Mouse (Mus musculus) megakaryocyte, embryonic 14.5 days (primary cell): ENCODE results near the gene Tmtc1. TPM values are rescaled to one million over a fixed set of nuclear protein-coding genes. Genes with fewer than 3 reads are reported as not detected.

Experiments used
- H3K27me3 ChIP-seq: replicated peaks from 2 replicates; pipeline ENCODE3; 2012; ENCODE audit warnings: inconsistent platforms
- H3K36me3 ChIP-seq: replicated peaks from 2 replicates; pipeline ENCODE3; 2012; ENCODE audit warnings: low read length, inconsistent platforms, mixed read lengths
- H3K4me1 ChIP-seq: 2 replicates; pipeline ENCODE4 v1.6.1; 2012; ENCODE audit warnings: inconsistent platforms
- H3K4me3 ChIP-seq: replicated peaks from 2 replicates; pipeline ENCODE3; 2012; ENCODE audit warnings: moderate library complexity, mild to moderate bottlenecking, inconsistent platforms
- H3K9me3 ChIP-seq: 2 replicates; pipeline ENCODE4 v1.6.1; 2012; ENCODE audit warnings: inconsistent platforms
- FLI1 ChIP-seq: IDR thresholded peaks from 2 replicates; pipeline ENCODE4 v1.6.1; 2012; ENCODE audit warnings: low read length, inconsistent platforms, mixed read lengths
- GATA1 ChIP-seq: IDR thresholded peaks from 3 replicates; pipeline ENCODE4 v1.6.1; 2012; ENCODE audit warnings: mixed read lengths, low read length, inconsistent platforms, borderline replicate concordance
- polyA plus RNA-seq: library from polyadenylated mRNA; stranded (reverse); fragments of >175 nt; gene quantifications from 2 replicates; pipeline ENCODE4 v1.2.3, GENCODE M21; 2012; ENCODE audit warnings: low replicate concordance; ENCODE audit not compliant: insufficient read depth

Tmtc1 gene
- polyA plus RNA-seq, 1 experiment = not detected

GRCm38 (mm10) chr6:148256109-148256508 is 188.1 kb downstream of the Tmtc1 start:
- Histone ChIP-seq H3K4me3 (no peak overlapping the region), H3K36me3 (no peaks in the 10 kb centered on the region), H3K27me3 (peaks cover 31% of the 10 kb centered on the region), H3K4me1 (peaks cover 22% of the 10 kb centered on the region), H3K9me3 (no peaks in the 10 kb centered on the region)
- TF ChIP-seq FLI1 (no peak), GATA1 (no peak)

DNA sequence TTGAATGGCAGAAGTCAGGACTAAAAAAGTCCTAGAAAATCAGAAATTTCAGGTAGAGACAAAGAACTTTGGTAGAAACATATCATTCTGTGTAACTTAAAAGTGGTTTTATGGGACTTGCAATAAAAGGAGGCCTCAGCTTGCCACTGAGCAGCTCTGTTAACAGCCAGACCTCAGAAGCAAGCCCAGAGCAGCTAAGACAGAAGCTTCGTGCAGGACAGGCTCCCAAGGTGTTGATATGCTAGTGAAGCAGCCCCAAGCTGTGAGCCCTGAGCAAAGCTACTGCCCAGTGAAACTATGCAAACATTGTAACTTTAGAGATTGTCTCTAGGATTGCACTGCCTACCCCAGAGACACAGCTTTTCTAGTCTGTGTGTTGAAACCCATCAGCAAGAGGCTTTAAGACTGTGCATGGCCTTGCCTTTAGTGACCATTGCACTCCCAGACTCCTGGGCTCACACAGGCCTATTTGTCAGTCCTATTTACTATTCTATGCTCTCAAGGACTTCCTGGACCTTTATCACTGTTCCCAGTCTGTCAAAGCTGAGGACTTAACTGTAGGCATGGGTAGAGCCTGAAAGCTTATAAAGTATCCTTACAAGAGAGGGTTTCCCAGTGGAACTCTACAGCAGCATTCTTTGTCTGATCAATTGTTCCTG is 188.7 kb downstream of the Tmtc1 start:
- peaks cover 22% of the 10 kb centered on the region for H3K4me1 ChIP-seq
- H3K27me3 ChIP-seq = peaks cover 31% of the 10 kb centered on the region
- no peak overlapping the region for H3K4me3 ChIP-seq
- no peaks in the 10 kb centered on the region for H3K36me3 ChIP-seq
- no peaks in the 10 kb centered on the region for H3K9me3 ChIP-seq
- no peak for TF ChIP-seq GATA1
- no peak for TF ChIP-seq FLI1

GRCm38 (mm10) chr6:148249221-148249620 is 195.0 kb downstream of the Tmtc1 start:
- Histone ChIP-seq H3K9me3 (no peaks in the 10 kb centered on the region), H3K27me3 (peaks cover 25% of the 10 kb centered on the region), H3K36me3 (no peaks in the 10 kb centered on the region), H3K4me3 (no peak overlapping the region), H3K4me1 (peaks cover 39% of the 10 kb centered on the region)
- no peak for TF ChIP-seq GATA1
- no peak for TF ChIP-seq FLI1

DNA sequence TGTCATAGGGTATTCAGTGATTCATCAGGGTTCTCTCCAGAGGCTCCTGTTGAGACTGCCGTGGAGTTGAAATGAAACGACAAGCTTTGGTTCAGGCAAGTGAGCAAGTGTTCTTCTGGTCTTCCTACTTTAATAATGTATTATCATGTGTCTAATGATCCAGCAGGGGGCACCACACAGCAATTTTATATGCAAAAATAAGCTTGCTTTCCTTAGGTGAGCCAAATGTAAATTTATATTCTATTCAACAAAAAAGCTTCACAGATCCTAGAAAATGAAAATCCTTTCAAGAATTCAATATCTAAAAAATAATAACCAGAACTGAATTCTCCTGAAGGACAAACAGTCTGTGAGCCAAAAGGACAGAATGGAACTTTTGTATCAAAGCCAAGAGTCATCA is 195.6 kb downstream of the Tmtc1 start:
- Histone ChIP-seq H3K27me3 (peaks cover 22% of the 10 kb centered on the region), H3K4me1 (peaks cover 39% of the 10 kb centered on the region), H3K4me3 (no peak overlapping the region), H3K36me3 (no peaks in the 10 kb centered on the region), H3K9me3 (no peaks in the 10 kb centered on the region)
- no peak for TF ChIP-seq FLI1
- no peak for TF ChIP-seq GATA1

DNA sequence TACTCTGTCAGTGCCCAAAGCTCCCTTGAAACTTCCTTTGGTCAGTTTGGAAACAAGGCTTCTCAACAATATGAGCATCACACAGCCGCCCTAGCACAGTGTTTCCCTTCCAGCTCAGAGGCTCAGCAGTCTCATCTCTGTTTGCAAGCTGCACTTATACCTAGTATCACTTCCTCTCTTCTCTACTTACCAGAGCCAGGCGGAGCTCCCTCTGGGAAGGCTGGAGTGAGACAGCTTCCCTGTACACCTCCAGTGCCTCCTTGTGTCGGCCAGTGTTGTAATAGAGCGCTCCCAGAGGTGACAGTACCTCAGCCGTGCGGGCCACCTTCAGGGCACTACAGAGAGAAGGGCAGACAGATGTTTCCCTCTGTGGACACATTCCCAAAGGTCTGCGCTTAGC is 197.6 kb downstream of the Tmtc1 start:
- peaks cover 15% of the 10 kb centered on the region for H3K27me3 ChIP-seq
- TF ChIP-seq GATA1 (no peak), FLI1 (no peak)
- H3K9me3 ChIP-seq = no peaks in the 10 kb centered on the region
- no peaks in the 10 kb centered on the region for H3K36me3 ChIP-seq
- peaks cover 41% of the 10 kb centered on the region for H3K4me1 ChIP-seq
- H3K4me3 ChIP-seq = no peak overlapping the region

GRCm38 (mm10) chr6:148244836-148245235 is 199.4 kb downstream of the Tmtc1 start:
- Histone ChIP-seq H3K4me1 (peaks cover 53% of the 10 kb centered on the region), H3K9me3 (no peaks in the 10 kb centered on the region), H3K36me3 (no peaks in the 10 kb centered on the region), H3K4me3 (no peak overlapping the region), H3K27me3 (peaks cover 11% of the 10 kb centered on the region)
- TF ChIP-seq FLI1 = no peak
- no peak for TF ChIP-seq GATA1

DNA sequence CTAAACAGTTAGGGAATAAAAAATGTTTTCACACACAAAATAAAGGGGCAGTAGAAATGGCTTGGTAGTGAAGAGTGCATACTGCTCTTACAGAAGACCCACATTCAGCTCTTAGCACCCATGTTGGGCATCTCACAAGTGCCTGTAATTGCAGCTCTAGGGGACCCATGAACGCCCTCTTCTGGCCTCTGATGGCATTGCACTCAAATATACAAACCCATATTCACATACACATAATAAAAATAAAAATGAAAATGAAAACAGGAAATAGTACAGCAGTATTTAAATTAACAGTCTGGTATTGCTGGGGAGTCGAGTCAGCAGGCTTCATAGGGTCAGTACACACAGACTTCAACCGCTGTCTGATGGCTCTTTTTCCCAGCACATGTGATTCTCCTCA is 201.9 kb downstream of the Tmtc1 start:
- Histone ChIP-seq H3K4me1 (peaks cover 59% of the 10 kb centered on the region), H3K9me3 (no peaks in the 10 kb centered on the region), H3K36me3 (no peaks in the 10 kb centered on the region), H3K27me3 (peaks cover 5% of the 10 kb centered on the region), H3K4me3 (no peak overlapping the region)
- TF ChIP-seq GATA1 = no peak
- TF ChIP-seq FLI1 = no peak

GRCm38 (mm10) chr6:148241685-148242084 is 202.5 kb downstream of the Tmtc1 start:
- TF ChIP-seq FLI1 (no peak), GATA1 (no peak)
- peaks cover 55% of the 10 kb centered on the region for H3K4me1 ChIP-seq

GRCm38 (mm10) chr6:148239311-148239710 is 204.9 kb downstream of the Tmtc1 start:
- Histone ChIP-seq H3K4me1 (peaks cover 52% of the 10 kb centered on the region), H3K27me3 (no peaks in the 10 kb centered on the region), H3K4me3 (no peak overlapping the region), H3K36me3 (no peaks in the 10 kb centered on the region), H3K9me3 (no peaks in the 10 kb centered on the region)
- TF ChIP-seq FLI1 = no peak
- no peak for TF ChIP-seq GATA1

More at GRCm38 (mm10) chr6:148241685-148242084, 202.5 kb downstream of the Tmtc1 start:
- Histone ChIP-seq H3K9me3 (no peaks in the 10 kb centered on the region), H3K36me3 (no peaks in the 10 kb centered on the region), H3K27me3 (peaks cover 5% of the 10 kb centered on the region), H3K4me3 (no peak overlapping the region)

DNA sequence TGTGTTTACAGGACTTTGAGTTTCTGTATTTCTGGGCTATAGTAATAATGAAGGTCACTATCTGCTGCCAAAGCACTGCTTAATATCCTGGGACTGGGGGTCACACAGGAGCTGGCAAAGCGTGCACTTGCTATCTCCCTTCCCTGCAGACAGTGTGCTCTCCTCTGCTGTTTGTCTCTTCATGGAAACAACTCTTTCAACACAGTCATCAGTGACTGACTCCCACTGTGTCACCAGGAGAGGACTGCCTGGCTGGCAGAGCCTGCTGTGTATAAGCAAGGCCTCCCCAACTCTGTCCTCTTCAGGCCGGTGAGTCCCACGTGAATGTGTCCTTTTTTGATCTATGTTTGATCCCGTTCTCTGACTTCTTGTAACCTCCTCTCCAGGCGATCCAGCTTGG is 206.7 kb downstream of the Tmtc1 start:
- Histone ChIP-seq H3K36me3 (no peaks in the 10 kb centered on the region), H3K27me3 (no peaks in the 10 kb centered on the region), H3K9me3 (no peaks in the 10 kb centered on the region), H3K4me3 (no peak overlapping the region), H3K4me1 (peaks cover 68% of the 10 kb centered on the region)
- TF ChIP-seq GATA1 (no peak), FLI1 (no peak)
